Mouse (Mus musculus) thymus, adult 2 months (tissue): ENCODE results near the gene Arpp21. TPM values are rescaled to one million over a fixed set of nuclear protein-coding genes. Genes with fewer than 3 reads are reported as not detected.

Source experiments
- DNase-seq: peaks from one replicate; pipeline ENCODE4 v3.0.0; 2021
- H3K27ac ChIP-seq: fragments of 200-500 bp; 2 replicates; pipeline ENCODE4 v1.5.1; 2012; ENCODE audit warnings: low read length, control low read depth; ENCODE audit not compliant: control insufficient read depth, insufficient read depth
- H3K27me3 ChIP-seq: fragments of 200-500 bp; 2 replicates; pipeline ENCODE4 v1.6.1; 2012; ENCODE audit warnings: mild to moderate bottlenecking, low read length, moderate library complexity, mixed read lengths; ENCODE audit not compliant: control insufficient read depth, insufficient read depth
- H3K36me3 ChIP-seq: fragments of 200-500 bp; 2 replicates; pipeline ENCODE4 v1.6.1; 2012; ENCODE audit warnings: mild to moderate bottlenecking, low read length, moderate library complexity; ENCODE audit not compliant: control insufficient read depth, insufficient read depth
- H3K4me1 ChIP-seq: fragments of 200-500 bp; replicated peaks from 2 replicates; pipeline ENCODE4 v1.6.1; 2012; ENCODE audit warnings: low read length; ENCODE audit not compliant: control insufficient read depth, insufficient read depth
- H3K4me3 ChIP-seq: fragments of 200-500 bp; 2 replicates; pipeline ENCODE4 v1.5.1; 2012; ENCODE audit warnings: mild to moderate bottlenecking, low read length, control low read depth, moderate library complexity; ENCODE audit not compliant: control insufficient read depth, insufficient read depth
- CTCF ChIP-seq: fragments of 200-500 bp; IDR thresholded peaks from 2 replicates; pipeline ENCODE4 v1.5.1; 2012; ENCODE audit warnings: mild to moderate bottlenecking, control low read depth, low read length, moderate library complexity, borderline replicate concordance; ENCODE audit not compliant: control insufficient read depth, poor library complexity, insufficient read depth; ENCODE audit errors: extremely low read depth
- POLR2A ChIP-seq: fragments of 200-500 bp; IDR thresholded peaks from 2 replicates; pipeline ENCODE4 v1.6.1; 2012; ENCODE audit warnings: mild to moderate bottlenecking, low read length, control low read depth, moderate library complexity; ENCODE audit not compliant: control insufficient read depth, poor library complexity, insufficient read depth; ENCODE audit errors: extremely low read depth
- WGBS: fragments of 180-500 bp; shearing (Covaris S2); methylation state at CpG from one replicate; pipeline ENCODE4 v1.1.7; 2018; 5-methylcytosine and 5-hydroxymethylcytosine counted together
- polyA plus RNA-seq: library from polyadenylated mRNA; depleted of rRNA; stranded (reverse); fragments of >200 nt; gene quantifications from 2 replicates; pipeline ENCODE4 v1.2.3, GENCODE M21; 2012

Arpp21 gene
- polyA plus RNA-seq, 1 experiment = 578 TPM

- H3K4me1 ChIP-seq = no peaks in the 10 kb centered on the region
- H3K36me3 ChIP-seq = no peaks in the 10 kb centered on the region
- no peak for DNase-seq
- H3K4me3 ChIP-seq = no peak overlapping the region
- no peaks in the 10 kb centered on the region for H3K27me3 ChIP-seq
- WGBS = 94% methylated on average over 5 of the region's 5 CpGs
- H3K27ac ChIP-seq = no peak overlapping the region
- TF ChIP-seq POLR2A (no peak), CTCF (no peak)
Measured at GRCm38 (mm10) chr9:112023111-112023510, 212.6 kb downstream of the Arpp21 start.
